Mouse (Mus musculus) myocyte (in vitro differentiated cells): ENCODE data around the gene Agpat3.

Experiments
- E2F4 ChIP-seq: IDR thresholded peaks from one replicate; pipeline ENCODE4 v1.6.1; 2011; ENCODE audit warnings: mild to moderate bottlenecking, control low read depth, moderate library complexity; ENCODE audit not compliant: insufficient read depth
- MAX ChIP-seq: IDR thresholded peaks from one replicate; pipeline ENCODE4 v1.6.1; 2011; ENCODE audit warnings: low read depth, mild to moderate bottlenecking, control low read depth
- MYOD1 ChIP-seq, 3 experiments: IDR thresholded peaks; one replicate each; pipeline ENCODE4 v1.6.1; 2011; ENCODE audit warnings: control low read depth in 2 of 3, low read depth in 2 of 3, mild to moderate bottlenecking in 2 of 3, moderate library complexity in 1 of 3; ENCODE audit not compliant: insufficient read length in 2 of 3, control insufficient read depth in 1 of 3
- MYOG ChIP-seq, 3 experiments: IDR thresholded peaks; one replicate each; pipeline ENCODE4 v1.6.1; 2011; ENCODE audit warnings: control low read depth in 2 of 3, low read depth in 2 of 3, mild to moderate bottlenecking in 2 of 3; ENCODE audit not compliant: insufficient read length in 2 of 3, control insufficient read depth in 1 of 3, insufficient read depth in 1 of 3
- POLR2A ChIP-seq: IDR thresholded peaks from one replicate; pipeline ENCODE4 v1.6.1; 2011; ENCODE audit warnings: low read depth, mild to moderate bottlenecking, control low read depth, moderate library complexity; ENCODE audit not compliant: insufficient read length
- TCF12 ChIP-seq: IDR thresholded peaks from one replicate; pipeline ENCODE4 v1.6.1; 2011; ENCODE audit warnings: mild to moderate bottlenecking, control low read depth; ENCODE audit not compliant: poor library complexity, insufficient read depth, severe bottlenecking
- USF1 ChIP-seq: IDR thresholded peaks from one replicate; pipeline ENCODE4 v1.6.1; 2011; ENCODE audit warnings: low read depth, mild to moderate bottlenecking, control low read depth, moderate library complexity

- no peak for TF ChIP-seq TCF12
- no peak for TF ChIP-seq USF1
- no peak for TF ChIP-seq POLR2A
- no peak for TF ChIP-seq E2F4
- TF ChIP-seq MYOG (IDR thresholded peaks at IDR 0.05; ENCODE audit: control insufficient read depth in 1 of 3, insufficient read depth in 1 of 3, insufficient read length in 2 of 3, low read depth in 2 of 3), result no peak
- TF ChIP-seq MYOD1 (IDR thresholded peaks at IDR 0.05; ENCODE audit: control insufficient read depth in 1 of 3, insufficient read length in 2 of 3, low read depth in 2 of 3), result no peak
- no peak for TF ChIP-seq MAX
These were observed 59.9 kb downstream of the Agpat3 start for GRCm38 (mm10) chr10:78292381-78292780.
